Mouse (Mus musculus) MEL (cell line): ENCODE data around the gene Prdm11. TPM values are rescaled to one million over a fixed set of nuclear protein-coding genes. Genes with fewer than 3 reads are reported as not detected.

Experiments
- DNase-seq: peaks from one replicate; pipeline ENCODE4 v3.0.0; 2011; ENCODE audit warnings: low read depth, low spot score
- H3K27ac ChIP-seq: 2 replicates; pipeline ENCODE4 v1.5.1; 2012; ENCODE audit warnings: low read depth, mild to moderate bottlenecking, control low read depth, low read length, moderate library complexity; ENCODE audit not compliant: control insufficient read depth
- H3K27me3 ChIP-seq, 2 experiments: fragments of 150-350 bp in 1 of 2; sonication (generic) in 1 of 2; 2 replicates each; pipeline ENCODE4 v1.6.1; 2012; ENCODE audit warnings: low read length in 2 of 2, mild to moderate bottlenecking in 2 of 2, improper control_type of control experiment in 1 of 2, moderate library complexity in 1 of 2; ENCODE audit not compliant: insufficient read depth in 2 of 2, control insufficient read depth in 1 of 2
- H3K36me3 ChIP-seq, 2 experiments: 2 replicates each; pipeline ENCODE4 v1.6.1; 2012 to 2014; ENCODE audit warnings: low read length in 2 of 2, improper control_type of control experiment in 1 of 2, inconsistent platforms in 1 of 2, mild to moderate bottlenecking in 1 of 2; ENCODE audit not compliant: insufficient read depth in 2 of 2, control insufficient read depth in 1 of 2
- H3K4me1 ChIP-seq, 2 experiments: fragments of 150-350 bp in 1 of 2; sonication (generic) in 1 of 2; 2 replicates each; pipeline ENCODE4 v1.6.1; 2012; ENCODE audit warnings: low read length in 2 of 2, improper control_type of control experiment in 1 of 2, mild to moderate bottlenecking in 1 of 2; ENCODE audit not compliant: insufficient read depth in 2 of 2, control insufficient read depth in 1 of 2
- H3K4me3 ChIP-seq, 2 experiments: fragments of 150-350 bp in 1 of 2; sonication (generic) in 1 of 2; 2 replicates each; pipeline ENCODE4 v1.5.1; 2012; ENCODE audit warnings: low read depth in 2 of 2, low read length in 2 of 2, mild to moderate bottlenecking in 2 of 2, moderate library complexity in 2 of 2, control low read depth in 1 of 2, improper control_type of control experiment in 1 of 2; ENCODE audit not compliant: control insufficient read depth in 1 of 2, insufficient read depth in 1 of 2
- H3K79me2 ChIP-seq: 2 replicates; pipeline ENCODE4 v1.6.1; 2012; ENCODE audit warnings: mild to moderate bottlenecking, low read length, moderate library complexity; ENCODE audit not compliant: control insufficient read depth, poor library complexity, insufficient read depth
- H3K9ac ChIP-seq: 2 replicates; pipeline ENCODE4 v1.6.1; 2012; ENCODE audit warnings: low read depth, mild to moderate bottlenecking, control low read depth, low read length, moderate library complexity; ENCODE audit not compliant: control insufficient read depth, poor library complexity, severe bottlenecking
- H3K9me3 ChIP-seq: fragments of 150-350 bp; sonication (generic); replicated peaks from 2 replicates; pipeline ENCODE4 v1.6.1; 2012; ENCODE audit warnings: mild to moderate bottlenecking, low read length, improper control_type of control experiment, moderate library complexity; ENCODE audit not compliant: insufficient read depth
- BHLHE40 ChIP-seq: IDR thresholded peaks from 2 replicates; pipeline ENCODE4 v1.6.1; 2012; ENCODE audit warnings: low read depth, mild to moderate bottlenecking, inconsistent platforms, low read length, improper control_type of control experiment, borderline replicate concordance
- CHD2 ChIP-seq: IDR thresholded peaks from 2 replicates; pipeline ENCODE4 v1.6.1; 2011; ENCODE audit warnings: low read length, improper control_type of control experiment
- E2F4 ChIP-seq: IDR thresholded peaks from 2 replicates; pipeline ENCODE4 v1.6.1; 2011; ENCODE audit warnings: low read depth, low read length, improper control_type of control experiment, borderline replicate concordance
- ELF1 ChIP-seq: IDR thresholded peaks from 2 replicates; pipeline ENCODE4 v1.6.1; 2014; ENCODE audit warnings: low read depth, mild to moderate bottlenecking, inconsistent platforms, low read length, improper control_type of control experiment, moderate library complexity
- EP300 ChIP-seq, 2 experiments: IDR thresholded peaks; 2 replicates each; pipeline ENCODE4 v1.6.1; 2011; ENCODE audit warnings: improper control_type of control experiment in 2 of 2, low read length in 2 of 2, low read depth in 1 of 2, mild to moderate bottlenecking in 1 of 2
- ETS1 ChIP-seq: IDR thresholded peaks from 2 replicates; pipeline ENCODE4 v1.6.1; 2012; ENCODE audit warnings: low read depth, mild to moderate bottlenecking, inconsistent platforms, low read length, improper control_type of control experiment, moderate library complexity
- HCFC1 ChIP-seq: IDR thresholded peaks from 2 replicates; pipeline ENCODE4 v1.6.1; 2012; ENCODE audit warnings: low read depth, mild to moderate bottlenecking, inconsistent platforms, low read length, improper control_type of control experiment, moderate library complexity
- MAFK ChIP-seq: IDR thresholded peaks from 2 replicates; pipeline ENCODE4 v1.6.1; 2011; ENCODE audit warnings: low read depth, mild to moderate bottlenecking, low read length, improper control_type of control experiment, borderline replicate concordance
- MAX ChIP-seq: IDR thresholded peaks from 2 replicates; pipeline ENCODE4 v1.6.1; 2011; ENCODE audit warnings: low read length, improper control_type of control experiment
- MAZ ChIP-seq: IDR thresholded peaks from 2 replicates; pipeline ENCODE4 v1.6.1; 2012; ENCODE audit warnings: low read depth, mild to moderate bottlenecking, inconsistent platforms, low read length, improper control_type of control experiment
- MYC ChIP-seq: IDR thresholded peaks from 2 replicates; pipeline ENCODE4 v1.6.1; 2011; ENCODE audit warnings: low read depth, mild to moderate bottlenecking, low read length, improper control_type of control experiment, moderate library complexity
- NELFE ChIP-seq: IDR thresholded peaks from 2 replicates; pipeline ENCODE4 v1.6.1; 2011; ENCODE audit warnings: low read depth, low read length, improper control_type of control experiment
- NRF1 ChIP-seq: IDR thresholded peaks from 2 replicates; pipeline ENCODE4 v1.6.1; 2014; ENCODE audit warnings: low read depth, mild to moderate bottlenecking, inconsistent platforms, low read length, improper control_type of control experiment, moderate library complexity; ENCODE audit not compliant: poor library complexity, insufficient read depth, severe bottlenecking
- POLR2A ChIP-seq, 2 experiments: IDR thresholded peaks; 2 replicates each; pipeline ENCODE4 v1.6.1; 2011 to 2012; ENCODE audit warnings: low read length in 2 of 2, mild to moderate bottlenecking in 2 of 2, control low read depth in 1 of 2, improper control_type of control experiment in 1 of 2, low read depth in 1 of 2, moderate library complexity in 1 of 2; ENCODE audit not compliant: control insufficient read depth in 1 of 2, insufficient read depth in 1 of 2, poor library complexity in 1 of 2
- POLR2AphosphoS2 ChIP-seq: IDR thresholded peaks from 2 replicates; pipeline ENCODE4 v1.6.1; 2011; ENCODE audit warnings: low read length, improper control_type of control experiment
- POLR2AphosphoS5 ChIP-seq: IDR thresholded peaks from 2 replicates; pipeline ENCODE4 v1.6.1; 2012; ENCODE audit warnings: low read depth, borderline replicate concordance, mild to moderate bottlenecking, inconsistent platforms, low read length, moderate library complexity, mixed read lengths
- RCOR1 ChIP-seq: IDR thresholded peaks from 2 replicates; pipeline ENCODE4 v1.6.1; 2012; ENCODE audit warnings: low read depth, mild to moderate bottlenecking, inconsistent platforms, low read length, improper control_type of control experiment
- SMC3 ChIP-seq: IDR thresholded peaks from 2 replicates; pipeline ENCODE4 v1.6.1; 2011; ENCODE audit warnings: low read depth, low read length, improper control_type of control experiment
- TAL1 ChIP-seq: IDR thresholded peaks from 2 replicates; pipeline ENCODE4 v1.6.1; 2012; ENCODE audit warnings: mild to moderate bottlenecking, inconsistent platforms, low read length, moderate library complexity, mixed read lengths
- USF1 ChIP-seq: IDR thresholded peaks from 2 replicates; pipeline ENCODE4 v1.6.1; 2014; ENCODE audit warnings: low read depth, mild to moderate bottlenecking, inconsistent platforms, low read length, improper control_type of control experiment, moderate library complexity
- ZC3H11A ChIP-seq: IDR thresholded peaks from 2 replicates; pipeline ENCODE4 v1.6.1; 2012; ENCODE audit warnings: low read depth, mild to moderate bottlenecking, inconsistent platforms, low read length, improper control_type of control experiment
- ZKSCAN1 ChIP-seq: IDR thresholded peaks from 2 replicates; pipeline ENCODE4 v1.6.1; 2012; ENCODE audit warnings: low read depth, mild to moderate bottlenecking, inconsistent platforms, low read length, improper control_type of control experiment, moderate library complexity
- ZMIZ1 ChIP-seq: IDR thresholded peaks from 2 replicates; pipeline ENCODE4 v1.6.1; 2012; ENCODE audit warnings: low read depth, mild to moderate bottlenecking, inconsistent platforms, low read length, improper control_type of control experiment, moderate library complexity
- polyA plus RNA-seq, 2 experiments: library from polyadenylated mRNA; stranded (reverse) in 1 of 2; unstranded in 1 of 2; fragments of >175 nt in 1 of 2; fragments of >200 nt in 1 of 2; gene quantifications; 2 replicates each; pipeline versions ENCODE4 v1.2.1 to v1.2.4; 2012; ENCODE audit warnings: low replicate concordance in 2 of 2, low read depth in 1 of 2; ENCODE audit not compliant: insufficient read length in 2 of 2, insufficient read depth in 1 of 2, missing spikeins in 1 of 2
- total RNA-seq: library from RNA; depleted of rRNA; stranded (reverse); fragments of 300-350 nt; gene quantifications from 2 replicates; pipeline ENCODE4 v1.2.3, GENCODE M21; 2012

Prdm11 gene
- total and polyA plus RNA-seq, 3 experiments: 5.5 to 9.2 TPM; not detected in 1

- H3K4me3 ChIP-seq: peak overlapping the region in 1 of 2 experiments; percentile 13; a peak in 1 of 4 replicates
- H3K79me2 ChIP-seq: no peaks in the 10 kb centered on the region
- H3K27ac ChIP-seq: peak overlapping the region; percentile 57
- H3K9ac ChIP-seq: peak overlapping the region; percentile 11; the same call in 1 of the 2 replicates
- peaks cover 15 to 22% of the 10 kb centered on the region in 2 experiments for H3K4me1 ChIP-seq
- TF ChIP-seq MAX (peak; percentile 71; the same call in 1 of the 2 replicates), NRF1 (no peak), USF1 (peak; percentile 85)
- TF ChIP-seq, all 39 proteins: peak for 2
- Histone ChIP-seq H3K27me3 (no peaks in the 10 kb centered on the region), H3K36me3 (peaks cover 0 to 18% of the 10 kb centered on the region in 2 experiments; a peak in 2 of 4 replicates), H3K9me3 (no peaks in the 10 kb centered on the region)
- no peak for DNase-seq
Observed at GRCm38 (mm10) chr2:92982591-92983272, 63.2 kb downstream of the Prdm11 start.

- H3K36me3 ChIP-seq: peaks cover 0 to 18% of the 10 kb centered on the region in 2 experiments; a peak in 2 of 4 replicates
Observed at GRCm38 (mm10) chr2:92980165-92980564, 65.8 kb downstream of the Prdm11 start.

GRCm38 (mm10) chr2:92975031-92975790 lies 70.8 kb downstream of the Prdm11 start:
- Histone ChIP-seq H3K27me3 (no peaks in the 10 kb centered on the region), H3K36me3 (peaks cover 0 to 9% of the 10 kb centered on the region in 2 experiments; a peak in 2 of 4 replicates), H3K9ac (no peak overlapping the region), H3K4me1 (peaks cover 5 to 9% of the 10 kb centered on the region in 2 experiments; a peak in 3 of 4 replicates), H3K9me3 (no peaks in the 10 kb centered on the region), H3K27ac (no peak overlapping the region), H3K79me2 (no peaks in the 10 kb centered on the region), H3K4me3 (no peak overlapping the region)
- no peak for TF ChIP-seq NELFE
- TF ChIP-seq ZKSCAN1: no peak
- TF ChIP-seq POLR2A (IDR thresholded peaks at IDR 0.05; ENCODE audit: control insufficient read depth in 1 of 2, insufficient read depth in 1 of 2, low read depth in 1 of 2, low read length in 2 of 2, poor library complexity in 1 of 2): no peak
- TF ChIP-seq BHLHE40: no peak
- no peak for TF ChIP-seq CHD2
- TF ChIP-seq MYC: no peak
- TF ChIP-seq SMC3: no peak
- no peak for TF ChIP-seq ZMIZ1
- no peak for TF ChIP-seq POLR2AphosphoS2
- TF ChIP-seq NRF1: no peak
- no peak for TF ChIP-seq MAX
- DNase-seq: no peak

More at GRCm38 (mm10) chr2:92980165-92980564, 65.8 kb downstream of the Prdm11 start:
- no peak overlapping the region for H3K27ac ChIP-seq
- no peak overlapping the region for H3K4me3 ChIP-seq
- no peak overlapping the region for H3K9ac ChIP-seq
- peaks cover 15 to 22% of the 10 kb centered on the region in 2 experiments for H3K4me1 ChIP-seq
- no peaks in the 10 kb centered on the region for H3K79me2 ChIP-seq
- no peaks in the 10 kb centered on the region for H3K9me3 ChIP-seq
- H3K27me3 ChIP-seq: no peaks in the 10 kb centered on the region
- TF ChIP-seq HCFC1 (no peak), EP300 (IDR thresholded peaks at IDR 0.05; ENCODE audit: low read depth in 1 of 2, low read length in 2 of 2) (no peak), MAX (no peak), E2F4 (no peak), POLR2AphosphoS5 (no peak), TAL1 (no peak), MAFK (no peak), ELF1 (no peak), RCOR1 (no peak), ZC3H11A (no peak), MAZ (no peak), ETS1 (no peak), POLR2A (IDR thresholded peaks at IDR 0.05; ENCODE audit: control insufficient read depth in 1 of 2, insufficient read depth in 1 of 2, low read depth in 1 of 2, low read length in 2 of 2, poor library complexity in 1 of 2) (no peak), NELFE (no peak)
- no peak for DNase-seq
